Mouse (Mus musculus): ENCODE data around the gene Vtn. TPM values are rescaled to one million over a fixed set of nuclear protein-coding genes. Genes with fewer than 3 reads are reported as not detected.
A peak's percentile ranks its signal among the peaks of the same experiment; 100 is the strongest.

Gene Vtn
- polyA plus RNA-seq, 2 experiments from 2014 or later, result not detected

DNA sequence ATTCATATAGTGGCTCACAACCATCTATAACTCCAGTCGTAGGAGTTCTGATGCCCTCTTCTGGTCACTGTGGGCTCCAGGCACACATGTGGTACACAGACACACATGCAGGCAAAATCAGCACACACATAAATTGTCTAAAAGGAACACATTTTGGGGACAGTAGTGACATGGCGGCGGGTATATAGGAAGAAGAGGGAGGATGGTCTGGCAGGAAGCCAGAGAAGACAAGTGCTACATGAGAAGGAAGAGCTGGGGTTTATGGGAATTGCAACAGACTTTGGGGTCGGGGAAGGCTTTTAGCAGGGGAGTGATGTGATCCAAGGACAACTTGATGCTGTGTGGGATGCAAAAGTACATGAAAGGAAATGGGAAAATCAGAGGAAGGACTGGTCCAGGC, 35.6 kb downstream of the Vtn start:
- no peak for ATAC-seq

DNA sequence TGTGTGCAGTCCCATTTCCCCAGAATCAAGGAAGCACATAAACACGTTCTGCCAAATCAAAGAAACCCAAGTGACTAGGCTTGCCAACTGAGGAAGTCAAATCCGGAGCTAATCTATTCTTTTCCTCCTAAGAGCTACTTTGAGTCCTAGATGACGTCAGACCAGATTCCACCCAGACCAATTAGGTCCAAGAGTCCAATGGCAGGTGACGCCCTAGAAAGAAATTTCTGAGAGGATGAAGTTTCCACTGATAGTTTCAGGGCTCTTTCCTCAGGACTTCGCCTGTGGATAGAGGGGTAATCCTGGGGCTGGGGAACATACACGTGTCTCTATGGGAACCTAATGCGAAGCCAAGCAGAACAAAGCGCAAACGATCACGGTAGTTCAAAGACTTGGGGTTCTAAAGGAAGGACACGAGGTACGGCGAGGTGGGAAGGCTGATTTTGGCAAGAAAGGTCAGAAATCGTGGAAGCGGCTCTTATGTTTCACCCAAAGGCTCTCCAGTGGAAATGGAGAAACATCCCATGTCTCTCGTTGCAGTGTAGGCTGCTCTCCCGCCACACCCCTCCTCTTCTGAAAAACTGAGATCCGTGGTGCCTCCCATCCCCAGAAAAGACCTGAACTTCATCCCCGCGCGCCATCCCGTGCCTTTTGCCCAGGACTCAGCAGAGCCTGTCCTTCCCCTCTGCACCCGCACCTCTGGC, 36.6 kb downstream of the Vtn start:
- peak; percentile 2 for ATAC-seq

DNA sequence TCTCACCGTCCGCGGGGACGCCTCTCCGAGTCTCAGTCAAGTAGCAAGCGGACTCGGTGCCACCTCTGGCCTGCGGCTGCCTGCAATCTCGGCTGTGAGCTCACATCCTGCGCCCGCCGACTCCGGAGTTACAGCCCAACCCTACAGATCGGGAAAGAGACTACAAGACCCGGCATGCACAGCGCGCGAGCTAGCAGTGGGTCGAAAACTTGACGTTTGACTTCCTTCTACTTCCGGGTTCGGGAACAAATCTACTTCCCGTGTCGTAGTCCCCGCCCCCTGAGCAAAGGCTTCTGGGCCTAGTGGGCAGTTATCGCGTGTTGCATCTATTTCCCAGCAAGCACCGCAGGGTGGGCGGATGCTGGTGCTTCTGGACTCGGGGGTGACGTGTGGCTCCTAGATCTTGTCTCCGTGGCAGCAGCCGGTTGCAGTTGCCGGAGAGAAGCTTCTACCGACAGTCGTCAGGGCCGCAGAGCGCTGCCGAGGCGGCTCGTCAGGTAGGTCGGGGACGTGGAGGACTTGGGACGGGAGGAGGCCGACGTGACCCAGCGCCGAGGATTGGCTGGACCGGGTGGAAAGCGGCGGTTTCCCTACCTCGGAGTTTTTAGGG, 37.3 kb downstream of the Vtn start, which contains the start of the genes Tnfaip1 and Ift20:
Tnfaip1 (minus strand) TSS at position 253 of the 610 bp plus-strand sequence.
Ift20 (plus strand) TSS at position 282 of the 610 bp plus-strand sequence.
- peak; percentile 94 for ATAC-seq

GRCm38 (mm10) chr11:78536690-78537084, 37.8 kb downstream of the Vtn start:
- ATAC-seq, result no peak

DNA sequence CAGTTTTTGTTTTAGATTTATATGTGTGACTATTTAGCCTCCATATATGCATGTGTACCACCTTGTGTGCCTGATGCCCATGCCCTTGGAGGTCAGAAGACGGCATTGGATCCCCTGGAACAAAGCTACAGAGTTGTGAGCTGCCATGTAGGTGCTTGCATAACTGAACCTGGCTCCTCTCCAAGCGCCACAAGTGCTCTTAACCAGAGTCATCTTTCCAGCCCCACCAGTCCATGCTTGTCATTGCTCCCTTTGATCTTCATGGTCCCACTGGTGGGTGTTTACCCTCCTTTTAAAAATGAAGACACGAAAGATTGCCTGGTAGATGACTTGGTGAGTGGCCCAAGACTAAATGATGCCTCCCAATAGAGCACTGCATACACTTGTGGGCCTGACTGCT, 41.5 kb downstream of the Vtn start:
- no peak for ATAC-seq

- no peak for ATAC-seq
Observed at GRCm38 (mm10) chr11:78544449-78545111, 45.7 kb downstream of the Vtn start.

GRCm38 (mm10) chr11:78545181-78545580, 46.3 kb downstream of the Vtn start:
- ATAC-seq, result no peak

DNA sequence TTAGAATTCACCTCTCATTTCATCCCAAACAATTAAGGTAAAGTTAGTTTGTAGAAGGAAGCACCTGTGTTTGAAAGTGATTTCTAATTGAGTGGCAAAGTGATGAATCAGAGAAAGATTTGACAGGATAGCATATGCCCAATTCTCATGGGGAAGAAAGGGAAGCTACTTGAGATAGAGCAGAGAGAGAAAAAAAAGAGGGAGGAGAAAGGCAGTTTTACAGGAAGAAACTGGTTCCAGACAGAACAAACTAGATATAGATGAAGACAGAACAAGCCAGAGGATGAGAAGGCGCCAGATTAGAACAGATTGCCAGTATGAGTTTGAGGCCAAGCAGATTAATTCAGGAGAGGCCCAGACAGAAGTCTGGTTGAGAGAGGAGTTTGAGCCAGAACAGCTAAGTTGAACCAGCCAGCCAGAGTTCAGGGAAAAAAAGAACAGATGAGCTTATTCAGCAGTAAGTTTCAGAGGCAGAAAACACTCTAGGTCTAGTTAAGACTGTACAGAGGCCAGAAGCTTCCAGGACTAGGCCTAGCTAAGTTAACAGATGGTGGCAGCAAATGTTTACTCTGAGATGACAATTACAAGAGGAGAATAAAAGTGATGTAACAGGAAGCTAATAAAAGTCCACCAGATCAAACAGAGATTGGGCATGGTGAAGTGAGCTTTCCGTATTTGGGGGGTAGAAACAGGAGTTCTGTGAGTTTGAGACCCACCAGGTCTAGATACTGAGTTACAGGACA, 49.0 kb downstream of the Vtn start:
- no peak for ATAC-seq

DNA sequence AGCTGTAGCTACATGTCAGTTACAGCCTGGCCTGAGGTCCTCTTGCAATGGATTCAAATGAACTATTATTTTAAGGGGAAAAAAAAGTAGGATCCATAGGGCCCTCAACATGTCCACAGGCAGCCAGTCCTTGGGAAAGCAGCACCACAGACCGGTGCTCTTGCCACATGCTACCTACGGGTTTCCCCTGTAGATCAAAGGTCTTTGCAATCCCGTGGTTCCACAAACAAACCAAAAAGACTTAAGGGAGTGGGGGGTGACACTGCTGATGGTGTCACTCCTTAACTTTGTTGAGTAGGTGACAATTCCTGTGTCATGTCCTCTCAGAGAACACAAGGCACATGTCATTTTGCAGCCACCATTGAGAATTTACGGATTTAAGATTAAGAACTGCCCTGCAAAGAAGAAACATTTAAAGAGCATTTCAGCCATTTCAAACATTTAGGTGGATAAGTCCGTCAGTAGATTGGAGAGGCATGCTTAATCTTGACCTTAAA, 50.6 kb downstream of the Vtn start:
- no peak for ATAC-seq

DNA sequence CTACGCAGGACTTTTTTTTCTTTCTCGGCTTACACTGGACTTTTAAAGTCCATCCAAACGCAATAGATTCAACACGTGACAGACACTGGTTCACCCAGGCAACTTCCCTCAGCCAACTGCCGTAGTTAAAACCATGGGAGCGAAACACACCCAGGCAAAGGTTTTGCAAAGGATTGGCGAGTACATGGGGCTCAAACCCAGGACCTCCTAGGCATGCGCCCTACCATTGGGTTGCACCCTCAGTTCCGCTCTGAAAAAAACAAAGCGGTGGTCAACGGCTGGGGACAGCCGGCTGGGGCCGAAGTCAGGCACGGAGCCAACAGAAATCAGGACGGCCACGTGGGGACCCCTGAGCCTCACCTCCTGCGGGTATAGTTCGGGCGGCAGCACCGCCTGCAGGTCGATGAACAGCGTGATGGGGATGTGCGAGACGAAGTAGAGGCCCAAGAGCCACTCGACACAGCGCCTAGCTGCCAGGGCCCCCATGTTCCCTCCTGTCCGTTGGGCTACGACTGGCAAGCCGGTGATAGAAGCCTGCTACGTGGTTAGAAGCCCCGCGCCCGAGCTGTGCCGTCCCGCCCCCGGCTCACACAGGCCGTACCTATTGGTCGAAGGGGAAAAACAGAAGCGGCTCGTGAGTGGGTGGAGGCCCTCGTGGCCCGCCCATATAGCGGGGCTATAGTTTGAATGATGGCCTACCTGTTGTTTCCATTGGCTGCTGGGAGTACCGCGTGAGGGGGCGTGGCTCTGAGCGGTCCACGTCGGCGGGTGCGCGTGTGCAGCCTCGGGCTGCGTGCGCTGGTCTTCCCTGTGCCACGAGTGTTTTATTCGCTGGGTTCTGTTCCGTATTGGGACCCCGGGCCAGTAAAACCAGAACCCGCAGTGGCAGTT, 51.5 kb downstream of the Vtn start, which contains the start of gene Tmem97:
Tmem97 (minus strand) TSS at position 610 of the 891 bp plus-strand sequence.
- ATAC-seq, result peak; percentile 100

DNA sequence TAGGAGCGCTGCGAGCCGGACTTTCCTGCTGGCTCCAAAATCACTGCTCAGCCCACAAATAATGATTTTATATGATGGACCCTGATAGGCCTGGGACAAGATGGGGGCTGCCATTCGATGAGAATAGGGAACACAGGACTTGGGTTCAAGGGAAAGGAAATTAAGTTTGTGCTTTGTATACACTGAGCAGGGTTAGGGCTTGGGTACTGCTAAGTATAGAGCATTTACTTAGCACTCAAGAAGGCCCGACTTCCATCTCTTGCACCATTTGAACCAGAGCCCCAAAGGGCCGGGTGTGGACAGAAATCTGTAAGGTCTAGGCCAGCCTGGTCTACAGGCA, 52.1 kb downstream of the Vtn start:
- ATAC-seq, result no peak

Other genes starting within 250 kb of the Vtn start
- 10 to 100 TPM; 21.1 to 38.7 TPM for gene 2610507B11Rik, start 237.3 kb upstream of the Vtn start, polyA plus RNA-seq (2017; shearing (Covaris generic))
- 1 to 10 TPM in 1 of 2 experiments, under 1 TPM in 1; 0.65 to 1.2 TPM for gene BC030499, start 208.2 kb upstream of the Vtn start, polyA plus RNA-seq (2017; shearing (Covaris generic))
- gene Spag5, start 197.6 kb upstream of the Vtn start, polyA plus RNA-seq (2017; shearing (Covaris generic)), result 1 to 10 TPM; 7.3 to 7.4 TPM
- 1 to 10 TPM; 5.6 to 8.6 TPM for gene Aldoc, start 176.1 kb upstream of the Vtn start, polyA plus RNA-seq (2017; shearing (Covaris generic))
- 10 to 100 TPM; 43.6 to 66.6 TPM for gene Pigs, start 170.7 kb upstream of the Vtn start, polyA plus RNA-seq (2017; shearing (Covaris generic))
- gene Unc119, start 155.6 kb upstream of the Vtn start, polyA plus RNA-seq (2017; shearing (Covaris generic)), result 10 to 100 TPM; 17.0 to 17.6 TPM
- not detected for gene Foxn1, start 112.5 kb upstream of the Vtn start, polyA plus RNA-seq (2017; shearing (Covaris generic))
- not detected for gene Slc13a2, start 76.9 kb upstream of the Vtn start, polyA plus RNA-seq (2017; shearing (Covaris generic))
- gene Slc46a1, start 33.4 kb upstream of the Vtn start, polyA plus RNA-seq (2017; shearing (Covaris generic)), result 1 to 10 TPM; 1.0 to 1.4 TPM
- 1 to 10 TPM; 1.0 to 1.7 TPM for gene Sarm1, start 1.3 kb upstream of the Vtn start, polyA plus RNA-seq (2017; shearing (Covaris generic))
- gene Sebox, start 4.4 kb downstream of the Vtn start, polyA plus RNA-seq (2017; shearing (Covaris generic)), result not detected
- gene Tmem199, start 13.1 kb downstream of the Vtn start, polyA plus RNA-seq (2017; shearing (Covaris generic)), result 10 to 100 TPM; 47.9 to 58.6 TPM
- 10 to 100 TPM; 11.2 to 12.9 TPM for gene Poldip2, start 13.1 kb downstream of the Vtn start, polyA plus RNA-seq (2017; shearing (Covaris generic))
- 10 to 100 TPM; 12.1 to 14.6 TPM for gene Tnfaip1, start 37.2 kb downstream of the Vtn start, polyA plus RNA-seq (2017; shearing (Covaris generic))
- gene Ift20, start 37.3 kb downstream of the Vtn start, polyA plus RNA-seq (2017; shearing (Covaris generic)), result 100 to 1,000 TPM; 114 to 134 TPM
- 10 to 100 TPM; 23.3 to 28.4 TPM for gene Tmem97, start 51.7 kb downstream of the Vtn start, polyA plus RNA-seq (2017; shearing (Covaris generic))
- gene Nlk, start 198.3 kb downstream of the Vtn start, polyA plus RNA-seq (2017; shearing (Covaris generic)), result 10 to 100 TPM; 23.8 to 30.5 TPM

Measured in activated CD4-positive, CD25-positive, alpha-beta regulatory T cell, adult 4 months (primary cell).